Mouse (Mus musculus): ENCODE results near the gene D6Wsu163e. TPM values are rescaled to one million over a fixed set of nuclear protein-coding genes. Genes with fewer than 3 reads are reported as not detected.

Gene D6Wsu163e
- total RNA-seq, 2 experiments from 2014 or later = 10.8 to 14.5 TPM

GRCm38 (mm10) chr6:126996399-126996798, 56.6 kb downstream of the D6Wsu163e start:
- no peak for DNase-seq (ENCODE audit: low spot score)
- intact Hi-C loops (cut with DNase I) = no loop called here

GRCm38 (mm10) chr6:127005646-127006045, 65.9 kb downstream of the D6Wsu163e start:
- intact Hi-C loops (cut with DNase I) = no loop called here
- no peak for DNase-seq (ENCODE audit: low spot score)

GRCm38 (mm10) chr6:127006551-127006950, 66.8 kb downstream of the D6Wsu163e start:
- no peak for DNase-seq (ENCODE audit: low spot score)
- intact Hi-C loops (cut with DNase I) = no loop called here

- DNase-seq (ENCODE audit: low spot score) = no peak
- intact Hi-C loops (cut with DNase I) = no loop called here
Measured at GRCm38 (mm10) chr6:127010021-127010420, 70.3 kb downstream of the D6Wsu163e start.

- intact Hi-C loops (cut with DNase I) = no loop called here
Measured at GRCm38 (mm10) chr6:127011947-127012535, 72.3 kb downstream of the D6Wsu163e start.

GRCm38 (mm10) chr6:127014906-127015770, 75.4 kb downstream of the D6Wsu163e start, which contains the start of gene Fgf6:
Gene Fgf6 (plus strand): TSS chr6:127015586.
- intact Hi-C loops (cut with DNase I) = no loop called here
- DNase-seq (ENCODE audit: low spot score) = no peak

More at GRCm38 (mm10) chr6:127011947-127012535, 72.3 kb downstream of the D6Wsu163e start:
- DNase-seq (ENCODE audit: low spot score) = no peak

GRCm38 (mm10) chr6:127019254-127019653, 79.5 kb downstream of the D6Wsu163e start:
- no peak for DNase-seq (ENCODE audit: low spot score)
- intact Hi-C loops (cut with DNase I) = no loop called here

GRCm38 (mm10) chr6:127020431-127020830, 80.7 kb downstream of the D6Wsu163e start:
- no peak for DNase-seq (ENCODE audit: low spot score)
- intact Hi-C loops (cut with DNase I) = no loop called here

GRCm38 (mm10) chr6:127024836-127025235, 85.1 kb downstream of the D6Wsu163e start:
- DNase-seq (ENCODE audit: low spot score) = no peak
- intact Hi-C loops (cut with DNase I) = no loop called here

Other genes starting within 250 kb of the D6Wsu163e start
- gene Kcna6, start 199.3 kb upstream of the D6Wsu163e start, total RNA-seq (2021) = 1 to 10 TPM; 1.2 to 2.2 TPM
- 100 to 1,000 TPM; 774 to 795 TPM for gene Ndufa9, start 90.8 kb upstream of the D6Wsu163e start, total RNA-seq (2021)
- gene Akap3, start 86.9 kb upstream of the D6Wsu163e start, total RNA-seq (2021) = not detected
- not detected for gene Dyrk4, start 18.1 kb upstream of the D6Wsu163e start, total RNA-seq (2021)
- gene Rad51ap1, start 375 bp upstream of the D6Wsu163e start, total RNA-seq (2021) = 1 to 10 TPM; 1.1 to 2.7 TPM
- gene Fgf6, start 75.6 kb downstream of the D6Wsu163e start, total RNA-seq (2021) = under 1 TPM; 0.26 to 0.53 TPM
- not detected for gene Fgf23, start 132.9 kb downstream of the D6Wsu163e start, total RNA-seq (2021)
- 10 to 100 TPM; 41.9 to 50.4 TPM for gene Tigar, start 169.6 kb downstream of the D6Wsu163e start, total RNA-seq (2021)
- gene Ccnd2, start 212.2 kb downstream of the D6Wsu163e start, total RNA-seq (2021) = 100 to 1,000 TPM; 155 to 157 TPM